Comparison of ENCODE assay signal across 16 mouse cellular contexts in the genomic region with DNA sequence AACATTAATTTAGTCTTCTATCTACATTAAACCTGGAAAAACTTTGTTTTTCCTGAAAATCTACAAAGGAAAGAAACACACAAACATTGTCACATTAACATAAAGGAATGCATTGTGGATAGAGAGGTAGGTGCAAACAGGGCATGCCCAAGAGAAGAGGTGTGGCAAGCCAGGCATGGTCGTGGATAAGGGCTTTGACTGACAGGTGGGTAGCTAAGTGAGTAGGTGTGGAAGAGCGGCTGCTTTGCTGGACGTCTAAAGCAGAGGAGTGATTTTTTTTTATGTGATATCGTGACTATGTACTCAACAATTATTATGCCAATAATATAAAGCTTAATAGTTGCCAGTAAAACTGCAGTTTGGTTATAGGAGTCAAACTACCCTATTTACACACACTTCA.
"Had no signal": no experiment of that assay in that cellular context is flagged by ENCODE, and none has a peak within 500 bp of the region (broad histone marks: within the 10 kb centered on the region; RNA-seq: fewer than 3 reads in every experiment).

No protein-coding gene starts in this region.

- H3K9ac ChIP-seq: neural tube, embryonic 12.5 days; neural tube, embryonic 13.5 days; neural tube, embryonic 15.5 days; stomach, embryonic 15.5 days had no signal

- H3K9me3 ChIP-seq: neural tube, embryonic 12.5 days; neural tube, embryonic 13.5 days; neural tube, embryonic 15.5 days; stomach, embryonic 15.5 days had no signal

- H3K4me3 ChIP-seq: neural tube, embryonic 12.5 days; neural tube, embryonic 13.5 days; neural tube, embryonic 15.5 days; stomach, embryonic 15.5 days had no signal

- DNase-seq: retina, postnatal 1 day; right cerebral cortex, adult 18-20 months; right cerebral cortex, postnatal 14 days; right cerebral cortex, postnatal 25 days; right cerebral cortex, postnatal 4 days; spleen, adult 18-20 months; thymus, adult 18-20 months; thymus, adult 2 months; thymus, postnatal 14 days; thymus, postnatal 25 days; thymus, postnatal 36 days; thymus, postnatal 4 days had no signal

- H3K27me3 ChIP-seq: neural tube, embryonic 12.5 days; neural tube, embryonic 13.5 days; neural tube, embryonic 15.5 days; stomach, embryonic 15.5 days had no signal

- H3K4me1 ChIP-seq: neural tube, embryonic 15.5 days; stomach, embryonic 15.5 days had no signal

- H3K27ac ChIP-seq: neural tube, embryonic 12.5 days; neural tube, embryonic 13.5 days; neural tube, embryonic 15.5 days; stomach, embryonic 15.5 days had no signal

- H3K4me2 ChIP-seq: neural tube, embryonic 12.5 days; neural tube, embryonic 13.5 days; neural tube, embryonic 15.5 days; stomach, embryonic 15.5 days had no signal

- H3K36me3 ChIP-seq: neural tube, embryonic 12.5 days; neural tube, embryonic 13.5 days; neural tube, embryonic 15.5 days; stomach, embryonic 15.5 days had no signal
